Mouse (Mus musculus) embryo, embryonic 10 days (tissue): ENCODE results near the gene Olfr1034.
"Not testable (repeated sequence)": the region's sequence is repeated elsewhere in the genome, so short reads cannot be mapped to it uniquely, and the experiment has no call there.

ENCODE experiments used
- DNase-seq: peaks from one replicate; pipeline ENCODE4 v3.0.0-alpha.2; 2015; ENCODE audit warnings: low spot score

The Olfr1034 gene

DNA sequence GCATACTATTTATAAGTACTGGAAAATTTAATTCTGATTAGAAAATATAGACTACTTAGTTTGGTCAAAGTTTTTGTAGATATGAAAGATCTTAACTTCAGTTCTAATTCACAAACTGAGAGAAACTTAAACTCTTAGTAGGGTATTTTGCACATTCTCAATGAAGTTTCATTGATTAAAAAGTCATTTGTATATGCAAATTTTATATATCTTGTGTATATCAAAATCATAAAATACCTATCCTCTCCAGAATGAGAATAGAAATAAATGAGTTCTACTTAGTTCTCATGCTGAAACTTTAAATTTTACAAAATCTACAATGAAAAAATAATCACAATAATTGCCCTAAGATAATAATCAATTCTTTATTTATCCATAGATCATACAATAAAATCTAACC lies at the start of gene Olfr1034:
TSS of gene Olfr1034 (plus strand) at position 301 of the 400 bp plus-strand sequence.
- no peak for DNase-seq

DNA sequence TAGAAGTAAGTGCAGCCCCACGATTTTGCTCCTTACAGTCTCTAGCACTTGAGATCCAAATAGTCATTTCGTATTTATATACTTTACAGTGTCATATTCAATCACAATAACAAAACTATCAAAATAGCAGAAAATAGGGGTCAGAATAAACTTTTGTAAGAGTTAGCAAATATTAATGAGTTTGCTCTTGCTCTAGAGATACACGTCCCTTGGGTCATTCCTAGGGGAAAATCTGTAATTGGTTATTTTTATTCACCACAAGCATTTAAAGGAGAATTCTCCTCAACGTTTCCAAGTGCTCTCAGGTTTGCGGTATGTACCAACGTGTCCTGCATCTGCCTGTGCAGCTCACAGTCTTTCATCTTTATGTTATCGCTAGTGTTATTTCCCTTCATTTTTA lies 40.4 kb upstream of the Olfr1034 start, which contains the start of gene Olfr1032:
TSS of gene Olfr1032 (plus strand) at position 301 of the 400 bp plus-strand sequence.
- no peak for DNase-seq

DNA sequence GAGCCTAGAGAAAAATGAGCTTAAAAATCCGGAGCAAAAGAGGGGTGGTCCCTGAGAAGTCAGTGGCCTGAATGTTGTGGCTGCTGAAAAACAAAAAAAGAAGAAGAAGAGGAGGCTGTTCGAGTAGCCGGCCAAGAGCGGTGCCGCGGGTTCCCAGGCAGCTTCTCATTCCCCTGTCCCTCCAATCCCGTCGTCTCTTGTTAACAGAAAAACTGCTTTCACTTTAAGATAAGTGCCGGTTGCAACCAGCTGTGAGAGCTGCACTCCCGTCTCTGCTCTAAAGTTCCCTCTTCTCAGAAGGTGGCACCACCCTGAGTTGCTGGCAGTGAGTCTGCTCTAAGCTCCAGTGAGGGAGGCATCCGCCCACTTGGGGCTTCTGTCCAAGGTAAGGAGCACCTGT lies 25.3 kb upstream of the Olfr1034 start, which contains the start of gene Olfr1033:
TSS of gene Olfr1033 (plus strand) at position 228 of the 400 bp plus-strand sequence.
- DNase-seq = peak; percentile 37

DNA sequence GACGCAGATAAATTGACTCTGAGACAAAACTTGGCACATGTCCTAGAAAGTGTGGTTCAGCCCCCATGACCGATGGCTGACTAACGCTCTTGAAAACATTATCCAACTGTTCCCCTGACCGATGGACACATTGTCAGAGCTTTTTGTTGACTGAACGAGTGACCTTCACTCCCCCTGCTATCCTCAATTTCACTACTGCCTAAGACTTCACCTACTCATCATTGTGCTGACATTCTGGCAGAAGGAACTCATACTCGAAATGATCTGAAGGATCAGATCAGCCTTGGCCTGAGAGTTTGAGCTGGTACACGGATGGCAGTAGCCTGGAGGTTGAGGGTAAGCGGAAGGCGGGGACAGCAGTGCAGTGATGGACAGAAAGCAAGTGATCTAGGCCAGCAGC lies 24.1 kb upstream of the Olfr1034 start:
- not testable (repeated sequence) for DNase-seq

DNA sequence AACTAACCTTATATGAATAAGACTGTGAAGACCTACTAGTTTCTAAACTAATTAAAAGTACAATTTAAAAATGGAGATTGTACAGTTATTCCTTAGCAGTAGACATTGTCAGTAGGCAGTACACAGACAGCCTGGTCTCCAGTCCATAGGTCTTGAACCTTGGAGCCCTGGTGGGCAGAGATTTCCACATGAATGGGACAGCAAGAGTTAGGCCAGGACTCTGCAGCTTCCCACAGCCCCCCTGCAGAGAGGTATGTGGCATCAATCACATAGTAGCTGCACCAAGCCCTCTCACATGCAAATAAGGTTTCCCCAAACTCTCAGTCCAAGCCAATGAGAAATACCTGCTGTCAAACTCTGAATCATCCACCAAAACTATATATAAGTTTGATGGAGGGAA lies 5.1 kb downstream of the Olfr1034 start:
- not testable (repeated sequence) for DNase-seq

DNA sequence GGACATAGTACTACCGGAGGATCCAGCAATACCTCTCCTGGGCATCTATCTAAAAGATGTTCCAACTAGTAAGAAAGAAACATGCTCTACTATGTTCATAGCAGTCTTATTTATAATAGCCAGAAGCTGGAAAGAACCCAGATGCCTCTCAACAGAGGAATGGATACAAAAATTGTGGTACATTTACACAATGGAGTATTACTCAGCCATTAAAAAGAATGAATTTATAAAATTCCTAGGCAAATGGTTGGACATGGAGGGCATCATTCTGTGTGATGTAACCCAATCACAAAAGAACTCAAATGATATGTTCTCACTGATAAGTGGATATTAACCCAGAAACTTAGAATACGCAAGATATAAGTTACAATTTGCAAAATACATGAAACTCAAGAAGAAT lies 18.1 kb downstream of the Olfr1034 start:
- not testable (repeated sequence) for DNase-seq

DNA sequence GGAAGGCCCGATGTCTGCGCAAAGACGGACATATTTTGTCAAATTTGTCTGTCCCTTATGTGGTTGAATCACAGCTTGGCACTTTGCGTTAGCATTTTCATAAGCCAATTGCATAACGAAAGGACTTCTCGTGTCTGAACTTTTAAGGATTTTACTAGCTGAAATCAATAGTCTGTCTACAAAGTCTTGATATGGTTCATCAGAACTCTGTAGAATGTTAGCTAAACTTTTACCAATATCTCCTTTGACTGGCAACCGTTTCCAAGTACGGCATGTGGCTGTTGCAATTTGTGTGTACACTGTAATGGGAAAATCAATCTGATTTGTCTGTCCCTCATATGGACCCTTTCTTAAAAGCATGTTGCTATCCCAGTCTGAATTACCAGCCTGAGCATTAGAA lies 24.5 kb downstream of the Olfr1034 start:
- DNase-seq = no peak

DNA sequence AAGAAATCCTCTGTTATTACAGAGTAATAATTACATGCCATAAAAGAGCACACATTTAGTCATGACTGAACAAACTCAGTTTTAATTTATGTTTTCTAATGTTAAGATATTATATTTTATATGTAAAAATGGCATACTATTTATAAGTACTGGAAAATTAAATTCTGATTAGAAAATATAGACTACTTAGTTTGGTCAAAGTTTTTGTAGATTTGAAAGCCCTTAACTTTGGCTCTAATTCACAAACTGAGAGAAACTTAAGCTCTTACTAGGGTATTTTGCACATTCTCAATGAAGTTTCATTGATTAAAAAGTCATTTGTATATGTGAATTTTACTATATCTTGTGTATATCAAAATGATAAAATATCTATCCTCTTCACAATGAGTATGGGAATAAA lies 28.0 kb downstream of the Olfr1034 start, which contains the start of gene Olfr1036:
TSS of gene Olfr1036 (plus strand) at position 301 of the 400 bp plus-strand sequence.
- not testable (repeated sequence) for DNase-seq

DNA sequence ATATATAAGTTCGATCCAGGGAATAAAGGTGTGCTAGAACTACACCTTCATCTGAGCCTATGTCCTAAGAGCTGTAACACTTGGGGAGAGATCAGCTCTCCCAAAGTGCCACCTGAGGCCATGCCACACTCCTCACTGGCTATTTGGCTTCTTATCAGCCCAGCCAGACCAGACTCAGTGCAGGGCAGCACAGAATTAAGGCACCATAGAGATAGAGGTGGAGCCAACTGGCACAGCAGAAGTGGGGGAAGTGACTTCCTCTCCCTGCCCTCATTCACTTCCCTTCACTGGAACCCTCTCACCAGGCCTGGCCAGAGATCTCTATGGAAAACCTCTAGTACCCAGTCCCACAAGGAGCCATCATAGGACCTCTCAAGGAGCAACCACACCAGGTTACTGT lies 34.8 kb downstream of the Olfr1034 start:
- DNase-seq = not testable (repeated sequence)

DNA sequence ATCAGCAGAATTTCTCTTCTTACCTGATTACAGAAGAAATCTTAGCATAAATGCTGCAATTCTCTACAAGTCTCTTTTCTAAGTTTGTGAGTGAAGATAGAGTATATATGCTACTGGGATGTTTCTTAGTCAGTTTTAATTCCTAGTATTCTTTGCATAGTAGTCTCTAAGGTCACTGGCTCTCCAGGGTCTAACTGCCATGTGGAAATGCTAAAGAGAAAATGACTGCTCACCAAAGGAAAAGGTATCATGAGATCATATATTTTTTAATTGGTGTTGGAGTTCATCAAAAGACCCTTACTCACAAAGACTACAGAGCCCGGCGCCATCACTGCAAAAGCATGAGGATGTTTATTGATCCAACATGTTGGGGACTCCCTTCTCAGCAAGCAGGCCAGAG lies 41.6 kb downstream of the Olfr1034 start, which contains the start of gene Olfr1037:
TSS of gene Olfr1037 (minus strand) at position 101 of the 400 bp plus-strand sequence.
- no peak for DNase-seq
